Mouse (Mus musculus) forebrain, embryonic 11.5 days (tissue): ENCODE measurements around the gene Patl2. TPM values are rescaled to one million over a fixed set of nuclear protein-coding genes. Genes with fewer than 3 reads are reported as not detected.

Experiments
- ATAC-seq: fragments of 200-750 bp; cut with Nextera tagmentation; replicated peaks from 2 replicates; pipeline ENCODE4 v1.8.0; 2017; ENCODE audit warnings: moderate TSS enrichment; ENCODE audit not compliant: low FRiP score
- DNase-seq: peaks from one replicate; pipeline ENCODE4 v3.0.0-alpha.2; 2017; ENCODE audit warnings: low spot score
- H3K27ac ChIP-seq: fragments of 300-500 bp; sonication (generic); 2 replicates; pipeline ENCODE4 v1.5.1; 2014; ENCODE audit warnings: low read depth, low read length
- H3K27me3 ChIP-seq: fragments of 300-500 bp; sonication (generic); 2 replicates; pipeline ENCODE4 v1.6.1; 2014; ENCODE audit warnings: mild to moderate bottlenecking, low read length, mixed read lengths; ENCODE audit not compliant: control insufficient read depth, insufficient read depth
- H3K36me3 ChIP-seq: fragments of 300-500 bp; sonication (generic); 2 replicates; pipeline ENCODE4 v1.6.1; 2014; ENCODE audit warnings: mild to moderate bottlenecking, low read length, moderate library complexity, mixed read lengths; ENCODE audit not compliant: control insufficient read depth, insufficient read depth
- H3K4me1 ChIP-seq: fragments of 300-500 bp; sonication (generic); replicated peaks from 2 replicates; pipeline ENCODE4 v1.6.1; 2014; ENCODE audit warnings: low read length, mixed read lengths; ENCODE audit not compliant: control insufficient read depth, insufficient read depth
- H3K4me2 ChIP-seq: fragments of 300-500 bp; sonication (generic); 2 replicates; pipeline ENCODE4 v1.6.1; 2014; ENCODE audit warnings: low read depth, mild to moderate bottlenecking, low read length, moderate library complexity, mixed read lengths; ENCODE audit not compliant: severe bottlenecking
- H3K4me3 ChIP-seq: fragments of 300-500 bp; sonication (generic); 2 replicates; pipeline ENCODE4 v1.5.1; 2014; ENCODE audit warnings: low read depth, low read length
- H3K9ac ChIP-seq: fragments of 300-500 bp; sonication (generic); 2 replicates; pipeline ENCODE4 v1.6.1; 2014; ENCODE audit warnings: low read length
- H3K9me3 ChIP-seq: fragments of 300-500 bp; sonication (generic); 2 replicates; pipeline ENCODE4 v1.6.1; 2016; ENCODE audit warnings: low read length, mixed read lengths; ENCODE audit not compliant: control insufficient read depth
- WGBS: fragments of 180-500 bp; shearing (Covaris S2); extraction: QIAGEN DNeasy Blood & Tissue Kit; methylation state at CpG from one replicate; pipeline ENCODE4 v1.1.7; 2014; 5-methylcytosine and 5-hydroxymethylcytosine counted together
- polyA plus RNA-seq: library from polyadenylated mRNA; unstranded; fragments of >200 nt; fragmentation: Nextera tagmentation; extraction: Ambion mirVana; gene quantifications from 2 replicates; pipeline ENCODE4 v1.2.1, GENCODE M21; 2014

Patl2 gene
- polyA plus RNA-seq, 1 experiment from 2014 or later, result not detected

DNA sequence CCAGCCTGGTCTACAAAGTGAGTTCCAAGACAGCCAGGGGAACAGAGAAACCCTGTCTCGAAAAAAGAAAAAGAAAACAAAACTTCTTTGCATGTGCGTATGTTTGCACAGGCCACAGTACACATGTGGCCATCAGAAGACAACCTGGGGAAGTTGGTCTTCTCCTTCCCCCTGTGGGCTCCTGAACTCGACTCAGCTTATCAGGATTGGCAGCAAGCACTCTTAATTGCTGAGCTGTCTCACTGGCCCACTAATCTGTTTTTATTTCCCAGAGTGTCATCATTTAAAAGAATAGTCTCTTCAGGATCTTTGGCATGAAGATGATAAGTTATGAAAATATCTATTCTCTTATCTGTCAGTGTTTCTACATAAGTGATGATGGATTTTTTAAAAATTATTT is 5.9 kb upstream of the Patl2 start:
- no peak for ATAC-seq
- Histone ChIP-seq H3K4me2 (no peak overlapping the region), H3K4me3 (no peak overlapping the region), H3K27me3 (no peaks in the 10 kb centered on the region), H3K36me3 (no peaks in the 10 kb centered on the region), H3K9ac (no peak overlapping the region), H3K27ac (no peak overlapping the region), H3K9me3 (no peaks in the 10 kb centered on the region), H3K4me1 (no peaks in the 10 kb centered on the region)
- WGBS, result 83% methylated on average over 3 of the region's 3 CpGs
- DNase-seq, result no peak

- Histone ChIP-seq H3K9me3 (no peaks in the 10 kb centered on the region), H3K4me2 (no peak overlapping the region), H3K9ac (no peak overlapping the region), H3K27me3 (no peaks in the 10 kb centered on the region), H3K36me3 (no peaks in the 10 kb centered on the region), H3K4me1 (no peaks in the 10 kb centered on the region), H3K27ac (no peak overlapping the region), H3K4me3 (no peak overlapping the region)
- DNase-seq (no peak), ATAC-seq (no peak)
- WGBS, result 98% methylated on average over 3 of the region's 3 CpGs
Measured at GRCm38 (mm10) chr2:122186751-122187150, 762 bp upstream of the Patl2 start.

DNA sequence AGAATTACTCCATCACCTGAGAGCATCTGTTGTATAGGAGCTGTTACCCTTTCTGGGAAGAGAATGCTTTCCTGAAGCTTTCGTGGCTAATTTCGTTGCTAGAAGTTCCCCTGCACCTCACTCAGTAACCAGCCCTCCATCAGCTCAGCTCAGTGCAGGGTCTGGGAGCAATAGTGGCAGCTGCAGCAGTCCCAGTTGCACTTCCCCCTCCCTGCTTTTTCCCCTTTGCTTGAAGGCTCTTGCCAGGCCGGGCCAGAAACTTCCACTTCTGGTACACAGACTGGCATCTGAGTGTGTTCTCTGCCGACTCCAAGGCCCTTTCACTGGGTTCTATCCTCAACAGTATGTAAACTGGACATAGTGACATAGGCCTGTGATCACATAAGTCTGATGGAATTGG is 903 bp downstream of the Patl2 start:
- H3K4me3 ChIP-seq, result no peak overlapping the region
- no peaks in the 10 kb centered on the region for H3K36me3 ChIP-seq
- no peaks in the 10 kb centered on the region for H3K27me3 ChIP-seq
- H3K9ac ChIP-seq, result no peak overlapping the region
- H3K4me2 ChIP-seq, result no peak overlapping the region
- ATAC-seq (no peak), DNase-seq (no peak)
- H3K4me1 ChIP-seq, result no peaks in the 10 kb centered on the region
- 86% methylated on average over 4 of the region's 4 CpGs for WGBS
- H3K9me3 ChIP-seq, result no peaks in the 10 kb centered on the region
- H3K27ac ChIP-seq, result no peak overlapping the region

GRCm38 (mm10) chr2:122180051-122180822 is 5.8 kb downstream of the Patl2 start:
- no peak for ATAC-seq
- H3K36me3 ChIP-seq, result no peaks in the 10 kb centered on the region
- 83% methylated on average over 8 of the region's 8 CpGs for WGBS

DNA sequence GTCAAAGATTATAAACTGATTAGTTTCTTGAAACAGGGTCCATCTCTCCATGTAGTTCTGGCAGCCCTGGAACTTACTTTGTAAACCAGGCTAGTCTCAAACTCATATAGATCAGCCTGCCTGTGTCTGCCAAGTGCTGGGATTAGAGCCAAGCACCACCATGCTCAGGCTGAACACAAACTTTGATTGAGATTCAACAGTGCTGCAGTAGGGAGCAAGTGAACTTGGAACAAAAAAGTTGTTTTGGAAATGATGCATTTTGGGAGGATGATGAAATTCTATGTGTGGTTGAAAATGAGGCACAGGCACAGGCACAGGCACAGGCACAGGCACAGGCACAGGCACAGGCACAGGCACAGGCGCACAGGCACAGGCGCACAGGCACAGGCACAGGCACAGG is 13.8 kb downstream of the Patl2 start:
- no peaks in the 10 kb centered on the region for H3K27me3 ChIP-seq
- 90% methylated on average over 2 of the region's 2 CpGs for WGBS
- no peaks in the 10 kb centered on the region for H3K4me1 ChIP-seq
- no peaks in the 10 kb centered on the region for H3K36me3 ChIP-seq
- ATAC-seq, result no peak
- H3K9ac ChIP-seq, result no peak overlapping the region
- H3K27ac ChIP-seq, result no peak overlapping the region
- DNase-seq, result no peak
- H3K9me3 ChIP-seq, result no peaks in the 10 kb centered on the region
- no peak overlapping the region for H3K4me3 ChIP-seq
- no peak overlapping the region for H3K4me2 ChIP-seq

More at GRCm38 (mm10) chr2:122180051-122180822, 5.8 kb downstream of the Patl2 start:
- no peak for DNase-seq
- no peaks in the 10 kb centered on the region for H3K27me3 ChIP-seq
- H3K4me2 ChIP-seq, result no peak overlapping the region
- no peaks in the 10 kb centered on the region for H3K4me1 ChIP-seq
- H3K9me3 ChIP-seq, result no peaks in the 10 kb centered on the region
- no peak overlapping the region for H3K4me3 ChIP-seq
- no peak overlapping the region for H3K9ac ChIP-seq
- H3K27ac ChIP-seq, result no peak overlapping the region

GRCm38 (mm10) chr2:122171292-122171691 is 14.7 kb downstream of the Patl2 start:
- DNase-seq (no peak), ATAC-seq (no peak)
- Histone ChIP-seq H3K27ac (no peak overlapping the region), H3K4me3 (no peak overlapping the region), H3K4me2 (no peak overlapping the region), H3K4me1 (no peaks in the 10 kb centered on the region), H3K9me3 (no peaks in the 10 kb centered on the region), H3K27me3 (no peaks in the 10 kb centered on the region), H3K9ac (no peak overlapping the region), H3K36me3 (no peaks in the 10 kb centered on the region)
- 87% methylated on average over 6 of the region's 6 CpGs for WGBS

- Histone ChIP-seq H3K4me1 (no peaks in the 10 kb centered on the region), H3K4me3 (no peak overlapping the region), H3K4me2 (no peak overlapping the region), H3K27me3 (no peaks in the 10 kb centered on the region), H3K9me3 (no peaks in the 10 kb centered on the region), H3K36me3 (no peaks in the 10 kb centered on the region), H3K9ac (no peak overlapping the region), H3K27ac (no peak overlapping the region)
- 90% methylated on average over 11 of the region's 11 CpGs for WGBS
- no peak for DNase-seq
- no peak for ATAC-seq
Measured at GRCm38 (mm10) chr2:122164293-122164692, 21.7 kb downstream of the Patl2 start.

- H3K9me3 ChIP-seq, result no peaks in the 10 kb centered on the region
- no peaks in the 10 kb centered on the region for H3K27me3 ChIP-seq
- H3K4me1 ChIP-seq, result no peaks in the 10 kb centered on the region
- no peak for ATAC-seq
- H3K4me3 ChIP-seq, result no peak overlapping the region
- no peak overlapping the region for H3K27ac ChIP-seq
- WGBS, result 80% methylated on average over 13 of the region's 13 CpGs
- H3K9ac ChIP-seq, result no peak overlapping the region
- DNase-seq, result no peak
- H3K4me2 ChIP-seq, result no peak overlapping the region
- H3K36me3 ChIP-seq, result no peaks in the 10 kb centered on the region
Measured at GRCm38 (mm10) chr2:122163430-122164195, 22.4 kb downstream of the Patl2 start.
